In the genomic region with DNA sequence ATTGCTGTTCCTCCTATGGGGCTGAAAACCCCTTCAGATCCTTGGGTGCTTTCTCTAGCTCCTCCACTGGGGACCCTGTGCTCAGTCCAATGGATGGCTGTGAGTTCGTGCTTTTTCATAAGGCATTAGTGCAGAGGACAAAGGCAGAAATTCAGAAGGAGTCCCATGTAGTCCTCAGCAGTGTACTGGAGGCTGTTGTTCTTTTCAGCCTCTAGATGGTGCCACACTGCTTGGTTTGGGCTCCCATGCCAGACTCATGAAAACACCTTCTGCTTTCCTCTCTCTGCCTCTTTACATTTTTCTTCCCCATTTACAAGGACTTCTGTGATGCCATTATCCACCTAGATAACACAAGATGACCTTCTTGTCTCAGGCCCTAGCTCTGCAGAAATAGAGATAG, we compare ENCODE assay signal across 24 mouse cellular contexts. TPM values are rescaled to one million over a fixed set of nuclear protein-coding genes. Genes with fewer than 3 reads are reported as not detected.
A peak's percentile ranks its signal among the peaks of the same experiment; 100 is the strongest.
DNase-seq lines count a peak whose midpoint lies in the region; ATAC-seq and TF ChIP-seq lines count a peak whose summit lies in the region.
"Not testable (repeated sequence)": the region's sequence is repeated elsewhere in the genome, so short reads cannot be mapped to it uniquely, and the experiment has no call there.
"Had no signal": no experiment of that assay in that cellular context is flagged by ENCODE, and none has a peak within 500 bp of the region (broad histone marks: within the 10 kb centered on the region; RNA-seq: fewer than 3 reads in every experiment).

No protein-coding gene starts in this region.

- peak; percentile 60 for TF ChIP-seq CTCF in left cerebral cortex, adult 2 months (IDR thresholded peaks at IDR 0.05)
- peak; percentile 34 for TF ChIP-seq CTCF in lung, postnatal 0 days (IDR thresholded peaks at IDR 0.05)

- H3K4me2 ChIP-seq in kidney, embryonic 14.5 days (replicated peaks; ENCODE audit: low read depth, low read length); lung, postnatal 0 days (replicated peaks; ENCODE audit: low read depth, low read length): not testable (repeated sequence)

- not testable (repeated sequence) for H3K36me3 ChIP-seq in kidney, embryonic 14.5 days (ENCODE audit: control insufficient read depth, insufficient read depth, low read length); lung, postnatal 0 days (ENCODE audit: insufficient read depth, low read length)

- H3K27ac ChIP-seq in kidney, embryonic 14.5 days (ENCODE audit: low read depth, low read length); left cerebral cortex, adult 2 months; lung, postnatal 0 days (ENCODE audit: low read length): not testable (repeated sequence)

- H3K9me3 ChIP-seq in kidney, embryonic 14.5 days (ENCODE audit: control insufficient read depth, low read length); lung, postnatal 0 days (ENCODE audit: low read length): not testable (repeated sequence)

- intact Hi-C loops in left cerebral cortex, adult 2 months (cut with DNase I), result not testable (repeated sequence)

- H3K9ac ChIP-seq in kidney, embryonic 14.5 days (ENCODE audit: low read depth, low read length); lung, postnatal 0 days (replicated peaks; ENCODE audit: low read depth): not testable (repeated sequence)

- H3K4me3 ChIP-seq in kidney, embryonic 14.5 days (ENCODE audit: low read length); left cerebral cortex, adult 2 months; lung, postnatal 0 days (ENCODE audit: low read depth, low read length): not testable (repeated sequence)

- ATAC-seq in granulocyte monocyte progenitor cell, adult 5-6 weeks (replicated peaks; ENCODE audit: poor library complexity, severe bottlenecking), result peak; percentile 59
- 0 out of 2 replicates have a peak, but pooled peaks have one; percentile 69 for ATAC-seq in kidney, embryonic 14.5 days (ENCODE audit: low FRiP score, low TSS enrichment)
- not testable (repeated sequence) for ATAC-seq in lung, postnatal 0 days
- ATAC-seq in neutrophil, adult 5-6 weeks (ENCODE audit: extremely low read depth, insufficient number of reproducible peaks, low FRiP score, poor library complexity, severe bottlenecking), result 0 out of 2 replicates have a peak, but pooled peaks have one; percentile 36

- not testable (repeated sequence) for H3K4me1 ChIP-seq in kidney, embryonic 14.5 days (ENCODE audit: control insufficient read depth, insufficient read depth, low read length); lung, postnatal 0 days (ENCODE audit: insufficient read depth, low read depth, low read length)

- DNase-seq in 416B (ENCODE audit: low read depth) (peak; percentile 15), ZHBTc4 (ENCODE audit: low read depth, low spot score) (peak; percentile 8)
- DNase-seq in embryo, embryonic 11 days, result peak; percentile 17
- DNase-seq in left cerebral cortex, adult 2 months (ENCODE audit: extremely low spot score in 1 of 2, low spot score in 2 of 2); lung, postnatal 0 days (ENCODE audit: low spot score): not testable (repeated sequence)

- H3K27me3 ChIP-seq in kidney, embryonic 14.5 days (ENCODE audit: control insufficient read depth, insufficient read depth, low read length); lung, postnatal 0 days (replicated peaks; ENCODE audit: insufficient read depth, low read length): not testable (repeated sequence)

- not testable (repeated sequence) for TF ChIP-seq EP300 in lung, postnatal 0 days (IDR thresholded peaks at IDR 0.05)

- WGBS in kidney, embryonic 14.5 days, result 30% methylated on average over 1 of the region's 1 CpGs
- 15% methylated on average over 1 of the region's 1 CpGs for WGBS in lung, postnatal 0 days

RNA-seq across cellular contexts. Expression of a gene that starts 25.0 kb away (rescaled TPM):
- total RNA-seq in granulocyte monocyte progenitor cell, adult 5-6 weeks (2014; fragmentation: Nextera tagmentation), result not detected in 2 replicates
- not detected in 2 replicates for total RNA-seq in granulocyte monocyte progenitor cell, adult 5-6 weeks (2017)
- polyA plus RNA-seq in kidney, embryonic 14.5 days (2014; fragmentation: Nextera tagmentation; extraction: Ambion mirVana), result not detected in 2 replicates
- not detected for total RNA-seq in left cerebral cortex, adult 2 months (2021)
- polyA plus RNA-seq in lung, postnatal 0 days (2015; fragmentation: Nextera tagmentation; extraction: Ambion mirVana), result not detected in 2 replicates
- 0.25 TPM in 1 of 2 replicates, not detected in the other for total RNA-seq in neutrophil, adult 5-6 weeks (2017)
- total RNA-seq: adrenal gland, postnatal 14 days; gastrocnemius, adult 18-20 months; gastrocnemius, postnatal 4 days; heart, postnatal 14 days; left cerebral cortex, adult 18-20 months had no signal
- polyA plus RNA-seq: embryonic facial prominence, embryonic 12.5 days; forebrain, embryonic 16.5 days; heart, embryonic 11.5 days; hindbrain, embryonic 13.5 days; intestine, embryonic 14.5 days; limb, embryonic 11.5 days; liver, embryonic 11.5 days; lung, embryonic 16.5 days; midbrain, embryonic 15.5 days; stomach, embryonic 16.5 days; urinary bladder, adult 2 months had no signal

RNA-seq across cellular contexts. Expression of a gene that starts 51.0 kb away (rescaled TPM):
- not detected in 2 replicates for total RNA-seq in granulocyte monocyte progenitor cell, adult 5-6 weeks (2014; fragmentation: Nextera tagmentation)
- total RNA-seq in granulocyte monocyte progenitor cell, adult 5-6 weeks (2017), result not detected in 2 replicates
- not detected in 2 replicates for polyA plus RNA-seq in kidney, embryonic 14.5 days (2014; fragmentation: Nextera tagmentation; extraction: Ambion mirVana)
- not detected for total RNA-seq in left cerebral cortex, adult 2 months (2021)
- not detected in 2 replicates for polyA plus RNA-seq in lung, postnatal 0 days (2015; fragmentation: Nextera tagmentation; extraction: Ambion mirVana)
- total RNA-seq in neutrophil, adult 5-6 weeks (2017), result not detected in 2 replicates
- total RNA-seq: adrenal gland, postnatal 14 days; gastrocnemius, adult 18-20 months; gastrocnemius, postnatal 4 days; heart, postnatal 14 days; left cerebral cortex, adult 18-20 months had no signal
- polyA plus RNA-seq: embryonic facial prominence, embryonic 12.5 days; forebrain, embryonic 16.5 days; heart, embryonic 11.5 days; hindbrain, embryonic 13.5 days; intestine, embryonic 14.5 days; limb, embryonic 11.5 days; liver, embryonic 11.5 days; lung, embryonic 16.5 days; midbrain, embryonic 15.5 days; urinary bladder, adult 2 months had no signal
